Comparison of ENCODE assay signal across 27 mouse cellular contexts in the genomic region with DNA sequence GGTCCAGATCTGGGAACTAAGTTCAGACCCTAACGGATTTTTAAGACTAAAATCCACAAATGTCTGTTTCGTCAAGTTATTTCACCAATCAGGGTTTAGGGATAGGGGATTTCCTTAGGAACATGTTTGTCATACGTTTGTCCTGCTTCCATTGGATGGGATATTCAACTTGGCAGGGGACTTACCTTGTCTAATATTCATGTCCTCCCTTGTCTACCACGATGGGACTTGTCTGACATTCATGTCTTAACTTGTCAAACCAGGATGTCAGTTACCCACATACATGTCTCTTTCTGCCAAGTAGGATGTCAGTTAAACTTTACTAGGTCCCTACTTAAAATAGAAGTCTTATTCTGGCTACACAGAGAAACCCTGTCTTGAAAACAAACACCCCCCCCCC. TPM values are rescaled to one million over a fixed set of nuclear protein-coding genes. Genes with fewer than 3 reads are reported as not detected.
A peak's percentile ranks its signal among the peaks of the same experiment; 100 is the strongest.
DNase-seq lines count a peak whose midpoint lies in the region; ATAC-seq and TF ChIP-seq lines count a peak whose summit lies in the region.
"Had no signal": no experiment of that assay in that cellular context is flagged by ENCODE, and none has a peak within 500 bp of the region (broad histone marks: within the 10 kb centered on the region; RNA-seq: fewer than 3 reads in every experiment).

No protein-coding gene starts in this region.

- no peaks in the 10 kb centered on the region for H3K36me3 ChIP-seq in embryonic facial prominence, embryonic 14.5 days (ENCODE audit: control insufficient read depth, insufficient read depth, low read length)
- H3K36me3 ChIP-seq in embryonic facial prominence, embryonic 10.5 days (replicated peaks), result no peaks in the 10 kb centered on the region
- no peaks in the 10 kb centered on the region for H3K36me3 ChIP-seq in lung, postnatal 0 days (ENCODE audit: insufficient read depth, low read length)
- H3K36me3 ChIP-seq in ES-Bruce4 (ENCODE audit: control insufficient read depth, insufficient read depth, low read length, poor library complexity, severe bottlenecking), result no peaks in the 10 kb centered on the region
- no peaks in the 10 kb centered on the region for H3K36me3 ChIP-seq in stomach, embryonic 14.5 days (ENCODE audit: control insufficient read depth, insufficient read depth, low read length)
- H3K36me3 ChIP-seq in midbrain, embryonic 13.5 days, result no peaks in the 10 kb centered on the region
- H3K36me3 ChIP-seq: embryonic facial prominence, embryonic 15.5 days; forebrain, embryonic 15.5 days; heart, embryonic 13.5 days; limb, embryonic 10.5 days; liver, embryonic 15.5 days; lung, embryonic 15.5 days had no signal

- no peak for ATAC-seq in embryonic facial prominence, embryonic 14.5 days (ENCODE audit: low read depth)
- ATAC-seq in lung, postnatal 0 days, result no peak
- ATAC-seq in stomach, embryonic 14.5 days (ENCODE audit: insufficient number of reproducible peaks, insufficient read depth, low FRiP score, low read depth), result no peak
- ATAC-seq in midbrain, embryonic 13.5 days, result no peak
- ATAC-seq: forebrain, embryonic 15.5 days; hindbrain, postnatal 0 days; midbrain, embryonic 16.5 days had no signal

- peak; percentile 34 for DNase-seq in embryonic facial prominence, embryonic 14.5 days (ENCODE audit: low spot score)
- DNase-seq in embryonic facial prominence, embryonic 10.5 days (ENCODE audit: low spot score), result no peak
- DNase-seq in lung, postnatal 0 days (ENCODE audit: low spot score), result no peak
- no peak for DNase-seq in lung, postnatal 10 days
- DNase-seq in cerebellum, adult 18-20 months, result no peak
- DNase-seq: cerebellum, adult 2 months; cerebellum, postnatal 36 days; heart, postnatal 14 days; liver; thymus, postnatal 14 days had no signal

- no peaks in the 10 kb centered on the region for H3K9me3 ChIP-seq in embryonic facial prominence, embryonic 14.5 days (ENCODE audit: control insufficient read depth, low read length)
- no peaks in the 10 kb centered on the region for H3K9me3 ChIP-seq in embryonic facial prominence, embryonic 10.5 days
- H3K9me3 ChIP-seq in lung, postnatal 0 days (ENCODE audit: low read length), result no peaks in the 10 kb centered on the region
- no peaks in the 10 kb centered on the region for H3K9me3 ChIP-seq in ES-Bruce4 (replicated peaks; ENCODE audit: control insufficient read depth, insufficient read depth, low read length, poor library complexity, severe bottlenecking)
- no peaks in the 10 kb centered on the region for H3K9me3 ChIP-seq in stomach, embryonic 14.5 days (ENCODE audit: control insufficient read depth, low read depth, low read length)
- H3K9me3 ChIP-seq in midbrain, embryonic 13.5 days, result no peaks in the 10 kb centered on the region
- H3K9me3 ChIP-seq: embryonic facial prominence, embryonic 15.5 days; forebrain, embryonic 15.5 days; heart, embryonic 13.5 days; limb, embryonic 10.5 days; liver, embryonic 15.5 days; lung, embryonic 15.5 days had no signal

- no peak overlapping the region for H3K4me3 ChIP-seq in embryonic facial prominence, embryonic 14.5 days (ENCODE audit: low read depth, low read length)
- no peak overlapping the region for H3K4me3 ChIP-seq in embryonic facial prominence, embryonic 10.5 days
- H3K4me3 ChIP-seq in lung, postnatal 0 days (ENCODE audit: low read depth, low read length), result no peak overlapping the region
- H3K4me3 ChIP-seq in ES-Bruce4 (ENCODE audit: low read depth, low read length), result no peak overlapping the region
- H3K4me3 ChIP-seq in stomach, embryonic 14.5 days (ENCODE audit: low read depth, low read length), result no peak overlapping the region
- no peak overlapping the region for H3K4me3 ChIP-seq in midbrain, embryonic 13.5 days (replicated peaks)
- H3K4me3 ChIP-seq: embryonic facial prominence, embryonic 15.5 days; forebrain, embryonic 15.5 days; heart, embryonic 13.5 days; limb, embryonic 10.5 days; liver, embryonic 15.5 days; lung, embryonic 15.5 days; myocyte had no signal

- 0 out of 2 replicates have a peak, but pooled peaks cover 2% of the 10 kb centered on the region for H3K4me1 ChIP-seq in embryonic facial prominence, embryonic 14.5 days (ENCODE audit: control insufficient read depth, insufficient read depth, low read length)
- H3K4me1 ChIP-seq in embryonic facial prominence, embryonic 10.5 days, result peaks cover 32% of the 10 kb centered on the region
- H3K4me1 ChIP-seq in lung, postnatal 0 days (ENCODE audit: insufficient read depth, low read depth, low read length), result peaks cover 3% of the 10 kb centered on the region; the same call in 1 of the 2 replicates
- peaks cover 5% of the 10 kb centered on the region for H3K4me1 ChIP-seq in ES-Bruce4 (ENCODE audit: control insufficient read depth, insufficient read depth, low read length)
- H3K4me1 ChIP-seq in stomach, embryonic 14.5 days (ENCODE audit: control insufficient read depth, insufficient read depth, low read length), result peaks cover 4% of the 10 kb centered on the region; the same call in 1 of the 2 replicates
- peaks cover 4% of the 10 kb centered on the region for H3K4me1 ChIP-seq in midbrain, embryonic 13.5 days (replicated peaks)

- no peak for TF ChIP-seq CTCF in lung, postnatal 0 days (IDR thresholded peaks at IDR 0.05)
- TF ChIP-seq CTCF in ES-Bruce4 (IDR thresholded peaks at IDR 0.05; ENCODE audit: low read depth, low read length), result no peak

- H3K27me3 ChIP-seq in embryonic facial prominence, embryonic 14.5 days (replicated peaks; ENCODE audit: control insufficient read depth, insufficient read depth, low read length), result peaks cover 29% of the 10 kb centered on the region
- peaks cover 29% of the 10 kb centered on the region for H3K27me3 ChIP-seq in embryonic facial prominence, embryonic 10.5 days (replicated peaks; ENCODE audit: low read depth, poor library complexity, severe bottlenecking)
- 0 out of 2 replicates have a peak, but pooled peaks cover 7% of the 10 kb centered on the region for H3K27me3 ChIP-seq in lung, postnatal 0 days (replicated peaks; ENCODE audit: insufficient read depth, low read length)
- no peaks in the 10 kb centered on the region for H3K27me3 ChIP-seq in ES-Bruce4 (ENCODE audit: control insufficient read depth, insufficient read depth, low read length, poor library complexity, severe bottlenecking)
- peaks cover 3% of the 10 kb centered on the region; the same call in 1 of the 2 replicates for H3K27me3 ChIP-seq in stomach, embryonic 14.5 days (ENCODE audit: control insufficient read depth, insufficient read depth, low read length)
- H3K27me3 ChIP-seq in midbrain, embryonic 13.5 days, result peaks cover 37% of the 10 kb centered on the region

- TF ChIP-seq EP300 in lung, postnatal 0 days (IDR thresholded peaks at IDR 0.05), result no peak
- no peak for TF ChIP-seq EP300 in ES-Bruce4 (IDR thresholded peaks at IDR 0.05; ENCODE audit: insufficient read depth, low read depth, low read length)

- 65% methylated on average over 4 of the region's 4 CpGs for WGBS in embryonic facial prominence, embryonic 14.5 days
- 72% methylated on average over 4 of the region's 4 CpGs for WGBS in embryonic facial prominence, embryonic 10.5 days
- WGBS in lung, postnatal 0 days, result 66% methylated on average over 4 of the region's 4 CpGs
- WGBS in stomach, embryonic 14.5 days, result 74% methylated on average over 4 of the region's 4 CpGs
- WGBS in midbrain, embryonic 13.5 days, result 81% methylated on average over 4 of the region's 4 CpGs

- H3K27ac ChIP-seq in embryonic facial prominence, embryonic 14.5 days (replicated peaks; ENCODE audit: low read depth, low read length), result no peak overlapping the region
- no peak overlapping the region for H3K27ac ChIP-seq in embryonic facial prominence, embryonic 10.5 days (replicated peaks)
- peak overlapping the region; percentile 47; the same call in 1 of the 2 replicates for H3K27ac ChIP-seq in lung, postnatal 0 days (ENCODE audit: low read length)
- 0 out of 2 replicates have a peak overlapping the region, but pooled peaks have one; percentile 13 for H3K27ac ChIP-seq in ES-Bruce4 (ENCODE audit: insufficient read depth, low read length)
- H3K27ac ChIP-seq in stomach, embryonic 14.5 days (ENCODE audit: low read length), result peak overlapping the region; percentile 28; the same call in 1 of the 2 replicates
- H3K27ac ChIP-seq in midbrain, embryonic 13.5 days, result no peak overlapping the region
- H3K27ac ChIP-seq: embryonic facial prominence, embryonic 15.5 days; forebrain, embryonic 15.5 days; heart, embryonic 13.5 days; hindbrain, postnatal 0 days; kidney, postnatal 0 days; limb, embryonic 10.5 days; liver, embryonic 15.5 days; macrophage had no signal

- no peak overlapping the region for H3K9ac ChIP-seq in embryonic facial prominence, embryonic 14.5 days (ENCODE audit: low read depth, low read length)
- no peak overlapping the region for H3K9ac ChIP-seq in lung, postnatal 0 days (replicated peaks; ENCODE audit: low read depth)
- no peak overlapping the region for H3K9ac ChIP-seq in ES-Bruce4 (ENCODE audit: low read depth, poor library complexity, severe bottlenecking)
- no peak overlapping the region for H3K9ac ChIP-seq in stomach, embryonic 14.5 days (replicated peaks; ENCODE audit: low read depth, low read length)
- no peak overlapping the region for H3K9ac ChIP-seq in midbrain, embryonic 13.5 days (replicated peaks)
- H3K9ac ChIP-seq: embryonic facial prominence, embryonic 15.5 days; forebrain, embryonic 15.5 days; heart, embryonic 13.5 days; liver, embryonic 15.5 days; lung, embryonic 15.5 days had no signal

- H3K4me2 ChIP-seq in embryonic facial prominence, embryonic 14.5 days (ENCODE audit: low read depth, low read length), result 0 out of 2 replicates have a peak overlapping the region, but pooled peaks have one; percentile 2
- H3K4me2 ChIP-seq in lung, postnatal 0 days (replicated peaks; ENCODE audit: low read depth, low read length), result no peak overlapping the region
- H3K4me2 ChIP-seq in stomach, embryonic 14.5 days (replicated peaks; ENCODE audit: low read depth, low read length), result no peak overlapping the region
- no peak overlapping the region for H3K4me2 ChIP-seq in midbrain, embryonic 13.5 days (replicated peaks)
- H3K4me2 ChIP-seq: embryonic facial prominence, embryonic 15.5 days; forebrain, embryonic 15.5 days; heart, embryonic 13.5 days; liver, embryonic 15.5 days had no signal

- no peak for TF ChIP-seq POLR2A in ES-Bruce4 (IDR thresholded peaks at IDR 0.05; ENCODE audit: insufficient read depth, low read length)

RNA-seq across cellular contexts. Expression of gene Zfp213, which starts 20.1 kb away (rescaled TPM):
- 17.7 and 18.2 TPM in 2 replicates for polyA plus RNA-seq in embryonic facial prominence, embryonic 14.5 days (2014; fragmentation: Nextera tagmentation; extraction: Ambion mirVana)
- polyA plus RNA-seq in embryonic facial prominence, embryonic 10.5 days (2016; fragmentation: Nextera tagmentation; extraction: Ambion mirVana), result 27.2 and 31.0 TPM in 2 replicates
- polyA plus RNA-seq in lung, postnatal 0 days (2015; fragmentation: Nextera tagmentation; extraction: Ambion mirVana), result 10.5 and 11.5 TPM in 2 replicates
- polyA plus RNA-seq in ES-Bruce4 (2011; ENCODE audit: insufficient read depth, insufficient read length, low read depth, missing spikeins), result 4.2 and 4.9 TPM in 2 replicates
- 18.1 and 18.9 TPM in 2 replicates for polyA plus RNA-seq in stomach, embryonic 14.5 days (2014; fragmentation: Nextera tagmentation; extraction: Ambion mirVana)
- polyA plus RNA-seq in midbrain, embryonic 13.5 days (2015; fragmentation: Nextera tagmentation; extraction: Ambion mirVana), result 18.0 and 20.4 TPM in 2 replicates

RNA-seq across cellular contexts. Expression of gene Zfp13, which starts 55.3 kb away (rescaled TPM):
- polyA plus RNA-seq in embryonic facial prominence, embryonic 14.5 days (2014; fragmentation: Nextera tagmentation; extraction: Ambion mirVana), result 11.6 and 11.7 TPM in 2 replicates
- 22.4 and 24.4 TPM in 2 replicates for polyA plus RNA-seq in embryonic facial prominence, embryonic 10.5 days (2016; fragmentation: Nextera tagmentation; extraction: Ambion mirVana)
- polyA plus RNA-seq in lung, postnatal 0 days (2015; fragmentation: Nextera tagmentation; extraction: Ambion mirVana), result 5.0 and 5.5 TPM in 2 replicates
- polyA plus RNA-seq in ES-Bruce4 (2011; ENCODE audit: insufficient read depth, insufficient read length, low read depth, missing spikeins), result 25.1 and 27.7 TPM in 2 replicates
- 13.6 and 15.7 TPM in 2 replicates for polyA plus RNA-seq in stomach, embryonic 14.5 days (2014; fragmentation: Nextera tagmentation; extraction: Ambion mirVana)
- polyA plus RNA-seq in midbrain, embryonic 13.5 days (2015; fragmentation: Nextera tagmentation; extraction: Ambion mirVana), result 26.6 and 28.7 TPM in 2 replicates

RNA-seq across cellular contexts. Expression of gene Zscan10, which starts 56.7 kb away (rescaled TPM):
- 0.14 TPM in 1 of 2 replicates, not detected in the other for polyA plus RNA-seq in embryonic facial prominence, embryonic 14.5 days (2014; fragmentation: Nextera tagmentation; extraction: Ambion mirVana)
- polyA plus RNA-seq in embryonic facial prominence, embryonic 10.5 days (2016; fragmentation: Nextera tagmentation; extraction: Ambion mirVana), result 0.71 and 1.0 TPM in 2 replicates
- not detected in 2 replicates for polyA plus RNA-seq in lung, postnatal 0 days (2015; fragmentation: Nextera tagmentation; extraction: Ambion mirVana)
- 51.8 and 58.5 TPM in 2 replicates for polyA plus RNA-seq in ES-Bruce4 (2011; ENCODE audit: insufficient read depth, insufficient read length, low read depth, missing spikeins)
- polyA plus RNA-seq in stomach, embryonic 14.5 days (2014; fragmentation: Nextera tagmentation; extraction: Ambion mirVana), result 0.10 TPM in 1 of 2 replicates, not detected in the other
- polyA plus RNA-seq in midbrain, embryonic 13.5 days (2015; fragmentation: Nextera tagmentation; extraction: Ambion mirVana), result not detected in 2 replicates
- polyA plus RNA-seq: forebrain, embryonic 15.5 days; gonadal fat pad, adult 2 months; heart, embryonic 13.5 days; kidney, postnatal 0 days; large intestine, adult 2 months; liver, embryonic 15.5 days; macrophage; midbrain, embryonic 16.5 days; neural tube, embryonic 14.5 days had no signal

Comparison
In these comparisons a context has a peak if more than half of its experiments do, and no peak if none do; other contexts are left out.
1. H3K27ac ChIP-seq: peak in lung, postnatal 0 days (single experiment), ES-Bruce4 (single experiment) and stomach, embryonic 14.5 days (single experiment); none in embryonic facial prominence, embryonic 14.5 days (single experiment), embryonic facial prominence, embryonic 10.5 days (single experiment) and midbrain, embryonic 13.5 days (single experiment).
2. RNA of gene Zscan10, which starts 56.7 kb away (polyA plus RNA-seq): 51.8 to 58.5 TPM in ES-Bruce4; 0.71 to 1.0 TPM in embryonic facial prominence, embryonic 10.5 days, 0.14 TPM in embryonic facial prominence, embryonic 14.5 days, not detected in lung, postnatal 0 days, 0.10 TPM in stomach, embryonic 14.5 days and not detected in midbrain, embryonic 13.5 days; every median in the first group is over 10 times any median in the second.